Mouse (Mus musculus): ENCODE results near the gene Gm49630. TPM values are rescaled to one million over a fixed set of nuclear protein-coding genes. Genes with fewer than 3 reads are reported as not detected.
"Not testable (repeated sequence)": the region's sequence is repeated elsewhere in the genome, so short reads cannot be mapped to it uniquely, and the experiment has no call there.

Gm49630 gene
- polyA plus RNA-seq, 1 experiment from 2014 or later: not detected

- 89% methylated on average over 7 of the region's 7 CpGs for WGBS
- H3K27ac ChIP-seq (ENCODE audit: low read depth, low read length); H3K4me3 ChIP-seq (ENCODE audit: low read length); H3K4me2 ChIP-seq (ENCODE audit: low read length); H3K27me3 ChIP-seq (replicated peaks; ENCODE audit: control insufficient read depth, insufficient read depth, low read length); ATAC-seq; H3K9ac ChIP-seq (ENCODE audit: low read depth, low read length); H3K4me1 ChIP-seq (ENCODE audit: control insufficient read depth, insufficient read depth, low read depth, low read length); H3K36me3 ChIP-seq (ENCODE audit: control insufficient read depth, insufficient read depth, low read length); H3K9me3 ChIP-seq (ENCODE audit: control insufficient read depth, low read length): not testable (repeated sequence)
These were observed 23.3 kb upstream of the Gm49630 start for GRCm38 (mm10) chr17:7395116-7395515.

GRCm38 (mm10) chr17:7389898-7390297, 18.1 kb upstream of the Gm49630 start:
- not testable (repeated sequence) for H3K27me3 ChIP-seq (replicated peaks; ENCODE audit: control insufficient read depth, insufficient read depth, low read length); H3K9ac ChIP-seq (ENCODE audit: low read depth, low read length); H3K4me3 ChIP-seq (ENCODE audit: low read length); H3K36me3 ChIP-seq (ENCODE audit: control insufficient read depth, insufficient read depth, low read length); H3K4me2 ChIP-seq (ENCODE audit: low read length); H3K27ac ChIP-seq (ENCODE audit: low read depth, low read length); H3K4me1 ChIP-seq (ENCODE audit: control insufficient read depth, insufficient read depth, low read depth, low read length); H3K9me3 ChIP-seq (ENCODE audit: control insufficient read depth, low read length); ATAC-seq
- WGBS: 55% methylated on average over 7 of the region's 7 CpGs

- WGBS: 66% methylated on average over 5 of the region's 8 CpGs
- H3K27me3 ChIP-seq (replicated peaks; ENCODE audit: control insufficient read depth, insufficient read depth, low read length); H3K9me3 ChIP-seq (ENCODE audit: control insufficient read depth, low read length); H3K36me3 ChIP-seq (ENCODE audit: control insufficient read depth, insufficient read depth, low read length); H3K9ac ChIP-seq (ENCODE audit: low read depth, low read length); H3K4me1 ChIP-seq (ENCODE audit: control insufficient read depth, insufficient read depth, low read depth, low read length); H3K4me2 ChIP-seq (ENCODE audit: low read length); H3K4me3 ChIP-seq (ENCODE audit: low read length); H3K27ac ChIP-seq (ENCODE audit: low read depth, low read length): not testable (repeated sequence)
- ATAC-seq: peak; percentile 52
These were observed 17.2 kb upstream of the Gm49630 start for GRCm38 (mm10) chr17:7388958-7389356.

GRCm38 (mm10) chr17:7388341-7388957, 16.7 kb upstream of the Gm49630 start:
- H3K36me3 ChIP-seq (ENCODE audit: control insufficient read depth, insufficient read depth, low read length); H3K9ac ChIP-seq (ENCODE audit: low read depth, low read length); H3K27ac ChIP-seq (ENCODE audit: low read depth, low read length); H3K4me1 ChIP-seq (ENCODE audit: control insufficient read depth, insufficient read depth, low read depth, low read length); H3K27me3 ChIP-seq (replicated peaks; ENCODE audit: control insufficient read depth, insufficient read depth, low read length); H3K4me3 ChIP-seq (ENCODE audit: low read length); H3K9me3 ChIP-seq (ENCODE audit: control insufficient read depth, low read length); H3K4me2 ChIP-seq (ENCODE audit: low read length): not testable (repeated sequence)
- 0 out of 2 replicates have a peak, but pooled peaks have one; percentile 24 for ATAC-seq
- no CpG with 5 or more reads among the region's 2 CpGs for WGBS

GRCm38 (mm10) chr17:7386016-7386415, 14.2 kb upstream of the Gm49630 start:
- not testable (repeated sequence) for H3K27ac ChIP-seq (ENCODE audit: low read depth, low read length); H3K9me3 ChIP-seq (ENCODE audit: control insufficient read depth, low read length); H3K36me3 ChIP-seq (ENCODE audit: control insufficient read depth, insufficient read depth, low read length); ATAC-seq; H3K4me3 ChIP-seq (ENCODE audit: low read length); H3K4me2 ChIP-seq (ENCODE audit: low read length); H3K4me1 ChIP-seq (ENCODE audit: control insufficient read depth, insufficient read depth, low read depth, low read length); H3K27me3 ChIP-seq (replicated peaks; ENCODE audit: control insufficient read depth, insufficient read depth, low read length); H3K9ac ChIP-seq (ENCODE audit: low read depth, low read length)
- 66% methylated on average over 7 of the region's 8 CpGs for WGBS

- H3K36me3 ChIP-seq (ENCODE audit: control insufficient read depth, insufficient read depth, low read length); H3K9ac ChIP-seq (ENCODE audit: low read depth, low read length); H3K4me1 ChIP-seq (ENCODE audit: control insufficient read depth, insufficient read depth, low read depth, low read length); H3K27ac ChIP-seq (ENCODE audit: low read depth, low read length); H3K27me3 ChIP-seq (replicated peaks; ENCODE audit: control insufficient read depth, insufficient read depth, low read length); H3K4me3 ChIP-seq (ENCODE audit: low read length); H3K4me2 ChIP-seq (ENCODE audit: low read length); ATAC-seq; H3K9me3 ChIP-seq (ENCODE audit: control insufficient read depth, low read length): not testable (repeated sequence)
- 86% methylated on average over 3 of the region's 3 CpGs for WGBS
These were observed 13.6 kb upstream of the Gm49630 start, which contains the start of gene Unc93a2 for GRCm38 (mm10) chr17:7385364-7385763. Gene Unc93a2, minus strand, starts transcription at chr17:7385464.

- H3K4me3 ChIP-seq (ENCODE audit: low read length); H3K4me2 ChIP-seq (ENCODE audit: low read length); H3K27ac ChIP-seq (ENCODE audit: low read depth, low read length); H3K9ac ChIP-seq (ENCODE audit: low read depth, low read length); H3K27me3 ChIP-seq (replicated peaks; ENCODE audit: control insufficient read depth, insufficient read depth, low read length); H3K4me1 ChIP-seq (ENCODE audit: control insufficient read depth, insufficient read depth, low read depth, low read length); H3K36me3 ChIP-seq (ENCODE audit: control insufficient read depth, insufficient read depth, low read length); ATAC-seq; H3K9me3 ChIP-seq (ENCODE audit: control insufficient read depth, low read length): not testable (repeated sequence)
- WGBS: 84% methylated on average over 6 of the region's 13 CpGs
These were observed 11.7 kb upstream of the Gm49630 start for GRCm38 (mm10) chr17:7383167-7384143.

- H3K9me3 ChIP-seq (ENCODE audit: control insufficient read depth, low read length); ATAC-seq; H3K27ac ChIP-seq (ENCODE audit: low read depth, low read length); H3K4me2 ChIP-seq (ENCODE audit: low read length); H3K36me3 ChIP-seq (ENCODE audit: control insufficient read depth, insufficient read depth, low read length); H3K4me1 ChIP-seq (ENCODE audit: control insufficient read depth, insufficient read depth, low read depth, low read length); H3K27me3 ChIP-seq (replicated peaks; ENCODE audit: control insufficient read depth, insufficient read depth, low read length); H3K4me3 ChIP-seq (ENCODE audit: low read length); H3K9ac ChIP-seq (ENCODE audit: low read depth, low read length): not testable (repeated sequence)
- 100% methylated on average over 1 of the region's 3 CpGs for WGBS
These were observed 10.9 kb upstream of the Gm49630 start for GRCm38 (mm10) chr17:7382711-7383110.

GRCm38 (mm10) chr17:7377907-7378306, 6.1 kb upstream of the Gm49630 start:
- not testable (repeated sequence) for H3K27me3 ChIP-seq (replicated peaks; ENCODE audit: control insufficient read depth, insufficient read depth, low read length); H3K27ac ChIP-seq (ENCODE audit: low read depth, low read length); H3K4me2 ChIP-seq (ENCODE audit: low read length); H3K9ac ChIP-seq (ENCODE audit: low read depth, low read length); H3K36me3 ChIP-seq (ENCODE audit: control insufficient read depth, insufficient read depth, low read length); H3K4me3 ChIP-seq (ENCODE audit: low read length); H3K9me3 ChIP-seq (ENCODE audit: control insufficient read depth, low read length); H3K4me1 ChIP-seq (ENCODE audit: control insufficient read depth, insufficient read depth, low read depth, low read length)
- peak; percentile 52 for ATAC-seq
- 44% methylated on average over 2 of the region's 3 CpGs for WGBS

All from hindbrain, embryonic 16.5 days (tissue).